Mouse (Mus musculus): ENCODE results near the gene Cd200.

Gene Cd200

DNA sequence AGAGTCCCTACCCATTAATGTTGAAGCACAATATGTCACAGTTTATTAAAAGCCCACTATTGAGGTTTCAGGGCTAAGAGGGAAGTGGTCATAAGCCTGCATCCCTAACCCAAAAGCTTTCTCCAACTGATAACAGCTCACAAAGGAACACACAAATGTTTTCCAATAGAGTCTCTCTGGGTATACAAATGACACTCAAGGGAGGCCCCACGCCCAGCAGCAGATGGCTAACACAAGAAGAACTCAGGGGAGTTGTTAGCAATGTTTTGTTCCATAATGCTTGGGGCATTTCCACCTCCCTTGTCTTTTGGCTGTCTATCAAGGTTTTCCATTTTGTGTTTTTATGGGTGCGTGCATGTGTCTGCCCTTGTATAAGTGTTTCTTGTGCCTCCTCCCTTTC, 64.0 kb downstream of the Cd200 start:
- intact Hi-C loops (cut with DNase I) = no loop called here

- intact Hi-C loops (cut with DNase I) = no loop called here
These were observed 72.4 kb downstream of the Cd200 start for GRCm38 (mm10) chr16:45336478-45336877.

GRCm38 (mm10) chr16:45334891-45335290, 74.0 kb downstream of the Cd200 start:
- intact Hi-C loops (cut with DNase I) = no loop called here

GRCm38 (mm10) chr16:45334376-45334765, 74.5 kb downstream of the Cd200 start:
- intact Hi-C loops (cut with DNase I) = no loop called here

GRCm38 (mm10) chr16:45333678-45334375, 75.0 kb downstream of the Cd200 start:
- intact Hi-C loops (cut with DNase I) = no loop called here

GRCm38 (mm10) chr16:45332591-45332990, 76.3 kb downstream of the Cd200 start:
- intact Hi-C loops (cut with DNase I) = no loop called here

Data from adrenal gland (tissue).